Mouse (Mus musculus) lung, adult 2 months (tissue): ENCODE results near the gene Sept14.

Experiments used
- CTCF ChIP-seq: fragments of 200-500 bp; IDR thresholded peaks from 2 replicates; pipeline ENCODE4 v1.5.1; 2011; ENCODE audit warnings: mild to moderate bottlenecking, low read length, control low read depth; ENCODE audit not compliant: insufficient read depth
- POLR2A ChIP-seq: fragments of 200-500 bp; IDR thresholded peaks from 2 replicates; pipeline ENCODE4 v1.6.1; 2011; ENCODE audit warnings: low read depth, mild to moderate bottlenecking, control low read depth, low read length, borderline replicate concordance; ENCODE audit errors: extremely low read depth

DNA sequence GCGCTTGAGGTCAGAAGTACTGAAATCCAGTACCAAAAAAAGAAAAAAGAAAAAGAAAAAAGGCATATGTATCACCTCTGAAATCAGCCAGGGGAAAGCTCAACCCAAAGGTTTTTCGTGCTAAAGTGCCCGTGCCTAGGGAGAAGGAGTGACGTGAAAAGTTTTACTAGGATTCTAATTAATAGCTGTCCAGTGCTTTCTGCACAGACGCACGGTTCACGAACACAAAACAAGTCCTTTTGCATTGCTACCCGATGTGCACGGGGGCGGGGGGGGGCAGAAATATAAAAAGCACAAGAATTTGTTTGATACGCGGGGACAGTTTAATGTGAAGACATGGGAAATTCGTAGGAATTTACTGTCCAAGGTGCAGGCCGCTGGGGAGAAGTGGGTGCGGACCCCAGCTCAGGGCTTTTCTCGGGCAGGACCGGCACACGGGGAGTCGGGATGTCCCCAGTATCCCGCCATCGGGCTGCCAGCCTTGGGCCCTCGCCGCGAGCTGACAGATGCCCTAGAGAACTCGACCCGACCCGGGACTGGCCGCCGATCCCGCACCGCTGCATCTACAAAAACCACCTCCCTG lies 38.8 kb downstream of the Sept14 start:
- TF ChIP-seq POLR2A (no peak), CTCF (no peak)
